Mouse (Mus musculus) kidney, adult 2 months (tissue): Measurements from ENCODE around the gene A430033K04Rik. TPM values are rescaled to one million over a fixed set of nuclear protein-coding genes. Genes with fewer than 3 reads are reported as not detected.

Source experiments
- DNase-seq: peaks from one replicate; pipeline ENCODE4 v3.0.0; 2021
- H3K27ac ChIP-seq: fragments of 200-500 bp; 2 replicates; pipeline ENCODE4 v1.5.1; 2012; ENCODE audit warnings: low read depth, low read length, control low read depth, inconsistent platforms; ENCODE audit not compliant: insufficient read depth
- H3K27me3 ChIP-seq: fragments of 200-500 bp; replicated peaks from 2 replicates; pipeline ENCODE4 v1.6.1; 2012; ENCODE audit warnings: mild to moderate bottlenecking, moderate library complexity, low read length, inconsistent platforms; ENCODE audit not compliant: control insufficient read depth, insufficient read depth
- H3K36me3 ChIP-seq: fragments of 200-500 bp; 2 replicates; pipeline ENCODE4 v1.6.1; 2012; ENCODE audit warnings: mild to moderate bottlenecking, moderate library complexity, low read length, inconsistent platforms; ENCODE audit not compliant: control insufficient read depth, insufficient read depth
- H3K4me1 ChIP-seq: fragments of 200-500 bp; 2 replicates; pipeline ENCODE4 v1.6.1; 2011; ENCODE audit warnings: low read length; ENCODE audit not compliant: control insufficient read depth, insufficient read depth
- H3K4me3 ChIP-seq: fragments of 200-500 bp; 2 replicates; pipeline ENCODE4 v1.5.1; 2011; ENCODE audit warnings: mild to moderate bottlenecking, low read depth, low read length, control low read depth; ENCODE audit not compliant: insufficient read depth
- CTCF ChIP-seq: fragments of 200-500 bp; conservative IDR thresholded peaks from 2 replicates; pipeline ENCODE4 v1.5.1; 2011; ENCODE audit warnings: low read depth, mild to moderate bottlenecking, control low read depth, low read length, moderate library complexity, mixed read lengths; ENCODE audit not compliant: insufficient read depth, insufficient read length
- POLR2A ChIP-seq: fragments of 200-500 bp; IDR thresholded peaks from one replicate; pipeline ENCODE4 v1.6.1; 2011; ENCODE audit warnings: low read depth, low read length, control low read depth
- WGBS: fragments of 180-500 bp; shearing (Covaris S2); methylation state at CpG from one replicate; pipeline ENCODE4 v1.1.7; 2018; 5-methylcytosine and 5-hydroxymethylcytosine counted together
- polyA plus RNA-seq: library from polyadenylated mRNA; depleted of rRNA; stranded (reverse); fragments of >200 nt; gene quantifications from 2 replicates; pipeline ENCODE4 v1.2.3, GENCODE M21; 2012; rRNA removed

A430033K04Rik gene
- 2.5 and 3.0 TPM in 2 replicates for polyA plus RNA-seq

DNA sequence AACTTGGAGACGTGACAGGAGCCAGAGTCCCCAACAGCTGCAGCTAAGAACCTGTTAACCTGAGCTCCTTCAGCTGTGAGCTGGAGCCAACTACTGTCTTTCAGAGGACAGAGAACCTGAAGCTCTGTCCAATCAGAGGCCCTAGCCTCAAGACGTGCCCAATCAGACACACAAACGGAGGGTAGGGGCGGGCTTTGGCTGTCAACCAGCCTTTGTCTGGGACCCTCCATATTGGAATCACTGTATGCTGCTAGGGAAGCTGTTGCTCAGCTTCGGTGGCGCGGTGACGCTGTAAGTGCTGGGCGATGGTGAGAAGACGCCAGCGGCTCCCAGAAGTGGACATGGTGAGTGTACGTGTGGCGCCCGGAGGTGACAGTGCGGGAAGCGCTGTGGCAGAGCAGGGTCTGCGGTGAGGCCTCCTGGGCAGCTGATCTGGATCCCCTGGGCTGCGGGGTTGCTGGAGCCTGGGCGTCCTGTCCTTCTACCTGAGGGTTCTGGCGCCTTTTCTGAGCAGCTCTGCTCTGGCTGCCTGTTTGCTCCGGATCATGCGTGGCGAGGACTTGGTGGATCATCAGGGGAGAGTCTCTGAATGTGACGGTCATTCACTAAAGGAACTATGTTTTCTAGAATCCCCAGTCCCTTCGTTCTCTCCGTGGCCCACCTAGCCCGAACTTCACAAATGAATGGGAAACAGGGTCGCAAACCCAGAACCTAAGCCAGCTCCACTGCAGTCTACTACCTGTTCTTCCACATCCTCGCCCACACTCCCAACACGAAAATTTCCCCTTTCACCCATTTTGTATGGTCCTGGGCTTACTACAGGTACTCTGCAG, at the start of gene A430033K04Rik:
TSS of gene A430033K04Rik (plus strand) at position 215 of the 833 bp plus-strand sequence.
- H3K4me3 ChIP-seq, result peak within 1 kb of the TSS; percentile 87
- no peaks in the 10 kb centered on the region for H3K36me3 ChIP-seq
- WGBS, result under 1% methylated on average over 30 of the region's 30 CpGs
- peak within 1 kb of the TSS; percentile 69 for H3K27ac ChIP-seq
- H3K4me1 ChIP-seq, result peaks cover 3% of the 10 kb centered on the region; the same call in 1 of the 2 replicates
- H3K27me3 ChIP-seq, result no peaks in the 10 kb centered on the region
- DNase-seq, result peak; percentile 98
- TF ChIP-seq CTCF (no peak), POLR2A (peak; percentile 3)

GRCm38 (mm10) chr5:138587396-138587795, 35.3 kb upstream of the A430033K04Rik start:
- TF ChIP-seq POLR2A (no peak), CTCF (no peak)
- WGBS, result 73% methylated on average over 6 of the region's 6 CpGs
- Histone ChIP-seq H3K27me3 (no peaks in the 10 kb centered on the region), H3K4me1 (peaks cover 4% of the 10 kb centered on the region; the same call in 1 of the 2 replicates), H3K27ac (peak overlapping the region; percentile 35; the same call in 1 of the 2 replicates), H3K4me3 (no peak overlapping the region), H3K36me3 (no peaks in the 10 kb centered on the region)
- DNase-seq, result peak; percentile 78

DNA sequence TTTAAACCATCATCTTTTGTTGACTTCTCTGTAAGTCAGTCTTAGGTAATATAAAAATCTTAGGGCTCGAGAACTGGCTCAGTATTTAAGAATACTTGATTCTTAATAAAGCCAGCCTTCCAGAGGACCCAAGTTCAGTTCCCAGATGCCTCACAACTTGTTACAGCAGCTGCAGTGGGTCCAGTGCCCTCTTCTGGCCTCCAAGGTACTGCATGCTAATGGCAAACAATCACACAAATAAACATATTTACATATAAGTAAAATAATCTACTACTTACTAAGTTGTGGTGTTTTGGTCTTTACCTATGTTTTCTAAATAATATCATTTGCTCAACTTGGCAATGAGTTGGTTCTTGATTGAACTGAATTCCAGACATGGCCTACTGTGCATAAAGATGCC, 4.3 kb upstream of the A430033K04Rik start:
- Histone ChIP-seq H3K4me3 (no peak overlapping the region), H3K36me3 (peaks cover 18% of the 10 kb centered on the region)

DNA sequence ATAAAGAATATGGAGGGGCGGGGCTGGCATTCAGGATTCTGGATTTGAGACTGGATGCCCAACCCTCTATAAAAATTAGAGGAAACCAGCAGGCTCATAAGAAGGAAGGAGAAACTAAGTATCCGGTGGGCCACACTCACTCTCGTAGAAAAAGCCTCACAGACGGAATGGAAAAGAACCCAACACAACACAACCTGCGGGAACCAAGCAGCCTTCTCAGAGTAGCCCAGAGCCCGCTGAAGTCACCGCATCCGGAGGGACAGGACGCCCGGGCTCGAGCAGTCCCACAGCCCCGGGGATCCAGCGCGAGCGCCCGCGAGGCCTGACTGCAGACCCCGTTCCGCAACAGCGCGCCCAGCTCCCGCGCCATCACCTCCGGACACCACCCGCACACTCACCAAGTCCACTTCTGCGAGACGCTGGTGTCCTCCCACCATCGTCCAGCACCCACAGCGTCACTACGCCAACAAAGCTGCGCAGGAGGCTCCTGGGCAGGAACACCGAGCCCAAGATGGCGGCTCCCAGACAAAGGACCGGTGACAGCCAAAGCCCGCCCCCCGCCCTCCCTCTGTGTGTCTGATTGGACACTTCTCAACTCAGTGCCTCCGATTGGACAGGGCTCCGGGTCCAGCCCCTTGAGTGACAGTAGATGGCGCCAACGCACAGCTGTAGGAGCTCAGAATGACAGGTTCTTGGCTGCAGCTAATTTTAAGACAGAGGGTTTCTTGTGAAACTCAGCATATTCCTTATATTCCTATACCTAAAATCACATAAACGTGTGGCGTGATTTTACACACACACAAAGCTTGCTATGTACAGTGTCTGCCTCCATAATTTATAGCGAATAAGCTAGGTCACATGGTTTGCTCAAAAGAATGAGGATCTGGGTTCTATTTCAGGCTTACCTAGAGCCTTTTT, 3.2 kb upstream of the A430033K04Rik start, which contains the start of gene Zfp68:
TSS of gene Zfp68 (minus strand) at position 551 of the 918 bp plus-strand sequence.
- H3K27ac ChIP-seq, result peak within 1 kb of the TSS; percentile 98
- DNase-seq, result peak; percentile 98
- WGBS, result under 1% methylated on average over 43 of the region's 43 CpGs
- TF ChIP-seq POLR2A (peak; percentile 91), CTCF (peak; percentile 49)
- peak within 1 kb of the TSS; percentile 97 for H3K4me3 ChIP-seq
- peaks cover 3% of the 10 kb centered on the region; the same call in 1 of the 2 replicates for H3K4me1 ChIP-seq
- H3K36me3 ChIP-seq, result peaks cover 14% of the 10 kb centered on the region
- no peaks in the 10 kb centered on the region for H3K27me3 ChIP-seq

More for the DNA sequence above, 4.3 kb upstream of the A430033K04Rik start:
- 98% methylated on average over 1 of the region's 1 CpGs for WGBS
- TF ChIP-seq POLR2A (no peak), CTCF (0 out of 2 replicates have a peak, but pooled peaks have one; percentile 21)
- Histone ChIP-seq H3K27ac (no peak overlapping the region), H3K27me3 (no peaks in the 10 kb centered on the region), H3K4me1 (no peaks in the 10 kb centered on the region; the same call in 1 of the 2 replicates)
- no peak for DNase-seq

DNA sequence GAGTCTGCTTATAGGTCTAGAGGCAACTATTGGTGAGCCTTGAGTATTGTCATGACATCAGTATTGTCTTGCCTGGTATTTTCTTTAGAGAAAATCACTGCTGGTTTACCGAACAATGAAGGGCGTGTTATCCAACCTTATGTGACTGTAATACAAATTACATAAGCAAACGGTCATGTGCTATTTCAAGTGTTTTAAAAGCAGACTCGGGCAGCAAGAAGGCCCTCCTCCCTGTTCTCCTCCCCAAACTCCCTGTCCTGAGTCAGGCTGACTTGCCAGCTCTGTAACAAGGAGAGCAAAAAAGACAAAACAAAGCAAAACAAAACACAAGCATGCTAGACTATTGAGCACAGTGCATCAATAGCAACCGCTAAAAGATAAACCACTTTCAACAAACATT, 1.8 kb upstream of the A430033K04Rik start:
- H3K4me1 ChIP-seq, result peaks cover 3% of the 10 kb centered on the region; the same call in 1 of the 2 replicates
- H3K4me3 ChIP-seq, result no peak overlapping the region
- peaks cover 6% of the 10 kb centered on the region for H3K36me3 ChIP-seq
- no peak for TF ChIP-seq CTCF
- TF ChIP-seq POLR2A, result no peak
- no peaks in the 10 kb centered on the region for H3K27me3 ChIP-seq
- no peak for DNase-seq
- WGBS, result 77% methylated on average over 5 of the region's 5 CpGs
- no peak overlapping the region for H3K27ac ChIP-seq

- WGBS, result 8% methylated on average over 3 of the region's 3 CpGs
- Histone ChIP-seq H3K4me3 (peak overlapping the region; percentile 87), H3K27ac (no peak overlapping the region), H3K27me3 (no peaks in the 10 kb centered on the region), H3K36me3 (no peaks in the 10 kb centered on the region), H3K4me1 (peaks cover 3% of the 10 kb centered on the region; the same call in 1 of the 2 replicates)
- DNase-seq, result no peak
- TF ChIP-seq CTCF (no peak), POLR2A (no peak)
Measured at GRCm38 (mm10) chr5:138623478-138623875, 818 bp downstream of the A430033K04Rik start.
